Mouse (Mus musculus) hindbrain, postnatal 0 days (tissue): ENCODE measurements at regions not wholly inside any gene's neighbourhood (a gene's known extent, or its start where the extent isn't known, plus 50 kb on each side); places are given as distances from the start of the nearest gene placed in this dataset.
A peak's percentile ranks its signal among the peaks of the same experiment; 100 is the strongest.

Source experiments
- ATAC-seq: fragments of 200-750 bp; cut with Nextera tagmentation; 2 replicates; pipeline ENCODE4 v1.8.0; 2017; ENCODE audit warnings: mild to moderate bottlenecking, moderate TSS enrichment, moderate library complexity
- DNase-seq: peaks from one replicate; pipeline ENCODE4 v3.0.0-alpha.2; 2015; ENCODE audit warnings: low spot score
- H3K27ac ChIP-seq: fragments of 300-500 bp; sonication (generic); 2 replicates; pipeline ENCODE4 v1.5.1; 2014; ENCODE audit warnings: mild to moderate bottlenecking
- H3K27me3 ChIP-seq: fragments of 300-500 bp; sonication (generic); 2 replicates; pipeline ENCODE4 v1.6.1; 2014; ENCODE audit warnings: low read length, mixed read lengths; ENCODE audit not compliant: insufficient read depth
- H3K36me3 ChIP-seq: fragments of 300-500 bp; sonication (generic); 2 replicates; pipeline ENCODE4 v1.6.1; 2014; ENCODE audit warnings: low read length, mixed read lengths; ENCODE audit not compliant: insufficient read depth
- H3K4me1 ChIP-seq: fragments of 300-500 bp; sonication (generic); 2 replicates; pipeline ENCODE4 v1.6.1; 2014; ENCODE audit warnings: antibody characterized with exemption, low read length, mixed read lengths; ENCODE audit not compliant: insufficient read depth
- H3K4me2 ChIP-seq: fragments of 300-500 bp; sonication (generic); 2 replicates; pipeline ENCODE4 v1.6.1; 2014; ENCODE audit warnings: low read depth, mild to moderate bottlenecking, low read length, moderate library complexity, mixed read lengths
- H3K4me3 ChIP-seq: fragments of 300-500 bp; sonication (generic); 2 replicates; pipeline ENCODE4 v1.5.1; 2014; ENCODE audit warnings: low read length
- H3K9ac ChIP-seq: fragments of 300-500 bp; sonication (generic); replicated peaks from 2 replicates; pipeline ENCODE4 v1.6.1; 2014; ENCODE audit warnings: mild to moderate bottlenecking, low read length, moderate library complexity, mixed read lengths
- H3K9me3 ChIP-seq: fragments of 300-500 bp; sonication (generic); 2 replicates; pipeline ENCODE4 v1.6.1; 2016; ENCODE audit warnings: low read length, mixed read lengths
- CTCF ChIP-seq: IDR thresholded peaks from 2 replicates; pipeline ENCODE4 v1.5.1; 2016; ENCODE audit warnings: antibody characterized with exemption, control low read depth, low read depth
- WGBS: fragments of 180-500 bp; shearing (Covaris S2); extraction: QIAGEN DNeasy Blood & Tissue Kit; methylation state at CpG from one replicate; pipeline ENCODE4 v1.1.7; 2014; 5-methylcytosine and 5-hydroxymethylcytosine counted together

DNA sequence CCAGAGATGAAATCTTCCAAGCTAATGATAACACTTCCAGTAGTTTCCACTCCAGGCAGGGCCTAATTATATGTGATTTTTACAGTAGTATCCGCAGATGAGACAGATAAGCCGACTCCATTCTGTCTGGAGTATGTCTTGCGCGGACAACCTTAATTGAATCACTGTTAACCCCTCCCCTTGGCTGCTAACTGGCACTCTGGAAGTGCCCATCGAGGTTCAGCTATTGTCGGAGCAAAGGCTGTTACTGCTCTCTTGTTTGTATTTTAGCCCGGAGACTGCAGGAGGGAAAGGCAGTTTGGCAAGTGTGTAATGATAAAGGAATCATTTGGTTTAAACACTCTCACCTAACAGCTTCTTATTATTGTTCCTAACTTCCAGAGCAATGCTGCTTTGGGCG lies 138.9 kb upstream of the Zfp217 start:
- 0 out of 2 replicates have a peak overlapping the region, but pooled peaks have one; percentile 1 for H3K9ac ChIP-seq
- peak overlapping the region; percentile 29; the same call in 1 of the 2 replicates for H3K4me3 ChIP-seq
- no peaks in the 10 kb centered on the region for H3K27me3 ChIP-seq
- peak overlapping the region; percentile 65 for H3K4me2 ChIP-seq
- peak; percentile 63 for DNase-seq
- 9% methylated on average over 8 of the region's 8 CpGs for WGBS
- no peak for ATAC-seq
- peaks cover 12% of the 10 kb centered on the region; the same call in 1 of the 2 replicates for H3K4me1 ChIP-seq
- no peaks in the 10 kb centered on the region for H3K36me3 ChIP-seq
- no peak for TF ChIP-seq CTCF
- no peaks in the 10 kb centered on the region for H3K9me3 ChIP-seq
- peak overlapping the region; percentile 76 for H3K27ac ChIP-seq

DNA sequence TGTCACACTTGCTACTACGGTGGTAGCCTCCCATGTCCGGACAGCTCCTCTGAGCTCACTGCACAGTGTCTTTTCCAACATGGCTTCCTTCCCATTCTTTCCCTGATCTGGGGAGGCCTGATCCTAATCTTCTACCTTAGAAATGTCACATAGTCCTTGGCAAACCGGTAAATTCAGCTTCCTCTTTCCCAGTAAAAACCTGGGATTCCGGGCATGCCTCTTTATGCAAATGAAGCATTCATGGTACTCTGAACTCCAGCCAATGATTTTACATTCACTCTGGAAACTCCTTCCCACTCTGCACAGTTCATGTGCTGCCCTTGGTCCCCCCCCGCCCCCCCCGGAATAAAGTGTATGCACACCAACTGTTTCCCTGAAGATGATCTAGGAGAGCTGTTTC lies 134.6 kb upstream of the Zfp217 start:
- Histone ChIP-seq H3K4me1 (0 out of 2 replicates have a peak, but pooled peaks cover 2% of the 10 kb centered on the region), H3K9me3 (no peaks in the 10 kb centered on the region), H3K27me3 (no peaks in the 10 kb centered on the region), H3K27ac (no peak overlapping the region), H3K4me3 (no peak overlapping the region), H3K4me2 (no peak overlapping the region), H3K9ac (no peak overlapping the region), H3K36me3 (no peaks in the 10 kb centered on the region)
- 60% methylated on average over 6 of the region's 6 CpGs for WGBS
- no peak for ATAC-seq
- no peak for TF ChIP-seq CTCF
- no peak for DNase-seq

DNA sequence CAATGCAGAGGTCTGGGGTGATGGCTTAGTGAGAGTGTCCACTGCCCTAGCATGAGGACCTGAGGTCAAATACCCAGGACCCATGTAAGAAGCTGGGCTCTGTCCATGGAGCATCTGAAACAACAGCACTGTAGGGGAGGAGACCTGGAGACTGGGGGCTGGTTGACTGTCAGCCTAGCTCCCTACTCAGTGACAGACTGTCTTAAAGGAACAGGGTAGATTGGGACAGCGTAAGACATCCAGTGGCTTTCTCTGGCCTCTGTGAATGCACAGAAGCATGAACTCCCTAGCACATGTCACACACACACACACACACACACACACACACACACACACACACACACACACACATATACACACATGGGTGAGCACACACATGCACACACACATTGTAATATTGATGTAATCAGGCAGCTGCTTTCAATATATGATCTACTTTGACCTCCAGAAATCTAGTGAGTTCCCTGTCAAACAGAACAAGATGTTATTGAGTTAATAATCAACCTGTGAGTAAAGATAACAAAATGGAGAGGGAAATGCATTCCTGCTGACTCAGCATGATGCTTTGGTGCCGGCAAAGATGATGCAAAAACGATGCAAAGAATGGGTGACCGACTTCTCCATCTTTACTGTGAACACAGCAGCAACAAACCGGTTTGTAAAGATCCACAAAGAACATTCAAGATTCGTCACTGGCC lies 133.6 kb upstream of the Zfp217 start:
- ATAC-seq = no peak
- 76% methylated on average over 6 of the region's 6 CpGs for WGBS

DNA sequence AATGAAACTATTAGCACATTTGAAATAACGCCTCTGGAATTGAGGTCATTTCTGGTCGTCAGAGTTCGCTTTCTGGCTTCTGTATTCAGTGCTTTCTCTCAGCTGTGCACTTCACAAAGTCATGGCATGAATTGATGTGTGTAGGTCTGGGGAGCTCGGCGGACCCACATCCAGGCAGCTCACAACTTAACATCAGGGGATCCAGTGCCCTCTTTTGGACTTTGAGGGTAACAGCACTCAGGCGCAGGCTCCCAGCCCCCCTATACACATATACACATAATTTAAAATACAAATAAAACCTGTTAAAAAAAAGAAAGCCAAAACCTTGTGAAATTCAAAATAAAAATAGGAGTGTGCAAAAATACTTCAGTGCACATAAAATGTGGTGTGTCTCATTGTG lies 132.8 kb upstream of the Zfp217 start:
- Histone ChIP-seq H3K27me3 (no peaks in the 10 kb centered on the region), H3K4me2 (no peak overlapping the region), H3K9ac (no peak overlapping the region), H3K36me3 (no peaks in the 10 kb centered on the region), H3K27ac (no peak overlapping the region), H3K9me3 (no peaks in the 10 kb centered on the region), H3K4me3 (no peak overlapping the region), H3K4me1 (no peaks in the 10 kb centered on the region)
- peak; percentile 52 for TF ChIP-seq CTCF
- peak; percentile 72 for DNase-seq
- 60% methylated on average over 6 of the region's 6 CpGs for WGBS
- ATAC-seq = peak; percentile 55; the same call in 1 of the 2 replicates

More for the DNA sequence above, 133.6 kb upstream of the Zfp217 start:
- no peak for TF ChIP-seq CTCF
- H3K27ac ChIP-seq = no peak overlapping the region
- no peaks in the 10 kb centered on the region for H3K9me3 ChIP-seq
- H3K4me2 ChIP-seq = no peak overlapping the region
- no peaks in the 10 kb centered on the region for H3K27me3 ChIP-seq
- no peaks in the 10 kb centered on the region for H3K4me1 ChIP-seq
- no peak for DNase-seq
- H3K36me3 ChIP-seq = no peaks in the 10 kb centered on the region
- no peak overlapping the region for H3K9ac ChIP-seq
- H3K4me3 ChIP-seq = no peak overlapping the region

DNA sequence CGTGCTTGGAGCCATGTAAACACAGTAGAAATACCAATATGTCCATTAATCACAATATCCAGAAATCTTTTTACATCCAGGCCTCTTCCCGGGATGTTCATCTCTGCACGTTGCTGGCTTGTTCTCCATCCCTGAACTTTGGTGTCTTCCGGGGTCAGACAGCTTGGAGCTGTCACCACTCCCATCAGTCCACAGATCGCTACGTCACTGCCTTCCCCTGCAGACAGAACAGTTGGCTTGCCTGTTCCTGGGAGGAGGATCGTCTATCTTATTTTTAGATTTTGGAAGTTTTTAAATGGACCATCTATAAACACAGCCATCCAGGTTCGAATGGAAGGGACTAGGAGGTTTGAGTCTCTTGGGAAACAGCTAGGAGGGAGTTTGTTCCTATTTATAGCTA lies 130.0 kb upstream of the Zfp217 start:
- Histone ChIP-seq H3K4me3 (no peak overlapping the region), H3K9ac (no peak overlapping the region), H3K4me2 (no peak overlapping the region), H3K36me3 (no peaks in the 10 kb centered on the region), H3K27me3 (no peaks in the 10 kb centered on the region), H3K27ac (no peak overlapping the region), H3K9me3 (no peaks in the 10 kb centered on the region), H3K4me1 (no peaks in the 10 kb centered on the region)
- 72% methylated on average over 8 of the region's 8 CpGs for WGBS
- no peak for ATAC-seq
- no peak for DNase-seq
- TF ChIP-seq CTCF = no peak

GRCm38 (mm10) chr2:170277182-170277767 lies 129.4 kb upstream of the Zfp217 start:
- Histone ChIP-seq H3K4me3 (no peak overlapping the region), H3K9ac (no peak overlapping the region), H3K9me3 (no peaks in the 10 kb centered on the region), H3K27me3 (no peaks in the 10 kb centered on the region), H3K4me1 (no peaks in the 10 kb centered on the region), H3K27ac (no peak overlapping the region), H3K4me2 (no peak overlapping the region), H3K36me3 (no peaks in the 10 kb centered on the region)
- ATAC-seq (no peak), DNase-seq (no peak)
- WGBS = 79% methylated on average over 18 of the region's 18 CpGs
- TF ChIP-seq CTCF = no peak

DNA sequence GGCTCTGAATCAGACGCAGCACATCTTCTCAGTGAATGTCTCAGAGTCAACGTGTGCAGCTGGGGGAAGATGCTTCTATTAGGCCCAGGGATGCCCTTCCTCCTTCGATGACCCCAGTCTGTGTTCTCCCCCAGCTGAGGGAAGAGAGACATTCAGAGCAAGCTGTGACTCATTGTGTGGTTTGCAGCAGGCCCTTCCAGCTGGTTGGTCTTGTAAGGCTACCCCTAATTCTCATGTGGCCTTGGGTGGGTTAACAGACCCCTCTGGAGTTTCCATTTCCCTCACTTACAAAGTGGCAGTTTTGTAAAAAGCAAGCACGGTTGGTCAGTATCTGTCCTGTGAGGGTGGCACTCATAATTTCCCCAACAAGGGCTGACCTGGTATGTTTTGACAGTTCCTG lies 127.8 kb upstream of the Zfp217 start:
- H3K4me3 ChIP-seq = no peak overlapping the region
- no peak overlapping the region for H3K4me2 ChIP-seq
- DNase-seq (no peak), ATAC-seq (no peak)
- no peaks in the 10 kb centered on the region for H3K4me1 ChIP-seq
- H3K27me3 ChIP-seq = no peaks in the 10 kb centered on the region
- no peak overlapping the region for H3K9ac ChIP-seq
- H3K36me3 ChIP-seq = no peaks in the 10 kb centered on the region
- H3K9me3 ChIP-seq = no peaks in the 10 kb centered on the region
- 66% methylated on average over 4 of the region's 4 CpGs for WGBS
- TF ChIP-seq CTCF = no peak
- no peak overlapping the region for H3K27ac ChIP-seq
